Mouse (Mus musculus) layer of hippocampus, adult 2 months (tissue): ENCODE data around the gene Chic2. TPM values are rescaled to one million over a fixed set of nuclear protein-coding genes. Genes with fewer than 3 reads are reported as not detected.

Source experiments
- DNase-seq, 2 experiments: peaks; one replicate each; pipeline ENCODE4 v3.0.0; 2022; ENCODE audit warnings: low spot score in 2 of 2
- H3K27ac ChIP-seq: fragments of 200-600 bp; 2 replicates; pipeline ENCODE4 v1.8.1; 2022
- H3K4me3 ChIP-seq: fragments of 200-600 bp; 2 replicates; pipeline ENCODE4 v1.8.1; 2022; ENCODE audit warnings: mild to moderate bottlenecking
- CTCF ChIP-seq: fragments of 200-600 bp; conservative IDR thresholded peaks from 2 replicates; pipeline ENCODE4 v1.8.1; 2022; ENCODE audit warnings: antibody characterized with exemption, mild to moderate bottlenecking, moderate library complexity
- long read RNA-seq, 2 experiments: library from polyadenylated mRNA; stranded (forward); transcript quantifications; one replicate each; pipeline ENCODE4 v2.0.0; 2021; ENCODE audit warnings: borderline mapping rate in 2 of 2
- total RNA-seq, 2 experiments: library from RNA; stranded (reverse); gene quantifications; 2 replicates each; pipeline ENCODE4 v1.2.3; 2021

Chic2 gene
- 10 to 100 TPM; 18.7 to 19.4 TPM for total RNA-seq
- long read RNA-seq, experiment 1, full-length matches to known transcripts, result 15 of 17 reads
- long read RNA-seq, experiment 1, partial matches to known transcripts, result 0 of 17 reads
- long read RNA-seq, experiment 1, other reads (novel, unspliced or antisense), result 2 of 17 reads
- long read RNA-seq, experiment 2, full-length matches to known transcripts, result 21 of 24 reads
- long read RNA-seq, experiment 2, partial matches to known transcripts, result 1 of 24 reads
- long read RNA-seq, experiment 2, other reads (novel, unspliced or antisense), result 2 of 24 reads

- peak within 1 kb of the TSS; percentile 94 for H3K27ac ChIP-seq
- DNase-seq, result peak; percentile 65 to 78
- TF ChIP-seq CTCF, result no peak
- peak within 1 kb of the TSS; percentile 99 for H3K4me3 ChIP-seq
These were observed at the start of gene Chic2 for GRCm38 (mm10) chr5:75044310-75044904. TSS of gene Chic2 (minus strand) at chr5:75044774.

- no peak overlapping the region for H3K4me3 ChIP-seq
- no peak for TF ChIP-seq CTCF
- no peak overlapping the region for H3K27ac ChIP-seq
- no peak for DNase-seq
These were observed 41.3 kb upstream of the Chic2 start for GRCm38 (mm10) chr5:75085906-75086305.

GRCm38 (mm10) chr5:75085521-75085875 lies 40.9 kb upstream of the Chic2 start:
- no peak for TF ChIP-seq CTCF
- DNase-seq, result no peak
- H3K27ac ChIP-seq, result no peak overlapping the region
- no peak overlapping the region for H3K4me3 ChIP-seq

GRCm38 (mm10) chr5:75084871-75085520 lies 40.4 kb upstream of the Chic2 start:
- Histone ChIP-seq H3K4me3 (no peak overlapping the region), H3K27ac (no peak overlapping the region)
- DNase-seq, result no peak
- no peak for TF ChIP-seq CTCF

- no peak for DNase-seq
- Histone ChIP-seq H3K4me3 (no peak overlapping the region), H3K27ac (no peak overlapping the region)
- no peak for TF ChIP-seq CTCF
These were observed 39.9 kb upstream of the Chic2 start for GRCm38 (mm10) chr5:75084393-75084870.

GRCm38 (mm10) chr5:75083591-75084392 lies 39.2 kb upstream of the Chic2 start:
- Histone ChIP-seq H3K27ac (no peak overlapping the region), H3K4me3 (no peak overlapping the region)
- no peak for TF ChIP-seq CTCF
- DNase-seq, result no peak

- no peak overlapping the region for H3K4me3 ChIP-seq
These were observed 38.5 kb upstream of the Chic2 start for GRCm38 (mm10) chr5:75083061-75083460.

GRCm38 (mm10) chr5:75082439-75082838 lies 37.9 kb upstream of the Chic2 start:
- TF ChIP-seq CTCF, result no peak
- no peak for DNase-seq
- no peak overlapping the region for H3K4me3 ChIP-seq
- no peak overlapping the region for H3K27ac ChIP-seq

More at GRCm38 (mm10) chr5:75083061-75083460, 38.5 kb upstream of the Chic2 start:
- DNase-seq, result no peak
- no peak for TF ChIP-seq CTCF
- H3K27ac ChIP-seq, result no peak overlapping the region

- peak; percentile 20 for TF ChIP-seq CTCF
- Histone ChIP-seq H3K4me3 (no peak overlapping the region), H3K27ac (no peak overlapping the region)
- no peak for DNase-seq
These were observed 35.0 kb upstream of the Chic2 start for GRCm38 (mm10) chr5:75079564-75079963.

GRCm38 (mm10) chr5:75077051-75077380 lies 32.4 kb upstream of the Chic2 start:
- no peak for DNase-seq
- TF ChIP-seq CTCF, result no peak
- Histone ChIP-seq H3K4me3 (no peak overlapping the region), H3K27ac (no peak overlapping the region)

- H3K4me3 ChIP-seq, result no peak overlapping the region
These were observed 31.9 kb upstream of the Chic2 start for GRCm38 (mm10) chr5:75076326-75077050.

GRCm38 (mm10) chr5:75075383-75075941 lies 30.9 kb upstream of the Chic2 start, which contains the start of gene Gsx2:
TSS of gene Gsx2 (plus strand) at chr5:75075601.
- no peak for TF ChIP-seq CTCF
- no peak for DNase-seq
- Histone ChIP-seq H3K4me3 (peak within 1 kb of the TSS; percentile 26; the same call in 1 of the 2 replicates), H3K27ac (no peak within 1 kb of the TSS)

More at GRCm38 (mm10) chr5:75076326-75077050, 31.9 kb upstream of the Chic2 start:
- no peak overlapping the region for H3K27ac ChIP-seq
- DNase-seq, result no peak
- TF ChIP-seq CTCF, result no peak
